Mouse (Mus musculus) mesoderm, embryonic 11.5 days (tissue): ENCODE results near the gene Rfng.
A peak's percentile ranks its signal among the peaks of the same experiment; 100 is the strongest.
"Not testable (repeated sequence)": the region's sequence is repeated elsewhere in the genome, so short reads cannot be mapped to it uniquely, and the experiment has no call there.

Experiments used
- DNase-seq: peaks from one replicate; pipeline ENCODE4 v3.0.0-alpha.2; 2012; ENCODE audit warnings: low read depth, low spot score

Gene Rfng

GRCm38 (mm10) chr11:120784064-120784791 lies at the start of gene Rfng, which contains the start of gene Gps1:
Rfng (minus strand) TSS chr11:120784207.
Gps1 (plus strand) TSS chr11:120784272.
- DNase-seq, result peak; percentile 77

- DNase-seq, result not testable (repeated sequence)
Observed at GRCm38 (mm10) chr11:120832962-120833361, 49.0 kb upstream of the Rfng start.

- no peak for DNase-seq
Observed at GRCm38 (mm10) chr11:120831659-120832440, 47.8 kb upstream of the Rfng start.

- no peak for DNase-seq
Observed at GRCm38 (mm10) chr11:120830686-120831085, 46.7 kb upstream of the Rfng start.

- DNase-seq, result no peak
Observed at GRCm38 (mm10) chr11:120829757-120830532, 45.9 kb upstream of the Rfng start.

GRCm38 (mm10) chr11:120828416-120828815 lies 44.4 kb upstream of the Rfng start:
- no peak for DNase-seq

- no peak for DNase-seq
Observed at GRCm38 (mm10) chr11:120826016-120826953, 42.3 kb upstream of the Rfng start.

- DNase-seq, result peak; percentile 15
Observed at GRCm38 (mm10) chr11:120825289-120825863, 41.4 kb upstream of the Rfng start.

- no peak for DNase-seq
Observed at GRCm38 (mm10) chr11:120824787-120825288, 40.8 kb upstream of the Rfng start.

GRCm38 (mm10) chr11:120823956-120824786 lies 40.2 kb upstream of the Rfng start, which contains the start of gene Fasn:
Fasn (minus strand) TSS chr11:120824547.
- peak; percentile 98 for DNase-seq

GRCm38 (mm10) chr11:120823551-120823947 lies 39.5 kb upstream of the Rfng start:
- no peak for DNase-seq

- DNase-seq, result no peak
Observed at GRCm38 (mm10) chr11:120822831-120823550, 39.0 kb upstream of the Rfng start.

- DNase-seq, result no peak
Observed at GRCm38 (mm10) chr11:120822321-120822720, 38.3 kb upstream of the Rfng start.

GRCm38 (mm10) chr11:120821076-120821922 lies 37.3 kb upstream of the Rfng start:
- DNase-seq, result no peak

- DNase-seq, result no peak
Observed at GRCm38 (mm10) chr11:120820546-120820945, 36.5 kb upstream of the Rfng start.

- DNase-seq, result no peak
Observed at GRCm38 (mm10) chr11:120819556-120819955, 35.5 kb upstream of the Rfng start.

GRCm38 (mm10) chr11:120818251-120818650 lies 34.2 kb upstream of the Rfng start:
- DNase-seq, result no peak

GRCm38 (mm10) chr11:120817358-120817757 lies 33.4 kb upstream of the Rfng start:
- DNase-seq, result no peak
